Mouse (Mus musculus) forebrain, embryonic 12.5 days (tissue): ENCODE measurements at regions not wholly inside any gene's neighbourhood (a gene's known extent, or its start where the extent isn't known, plus 50 kb on each side); places are given as distances from the start of the nearest gene placed in this dataset.

ENCODE experiments used
- ATAC-seq: fragments of 200-750 bp; cut with Nextera tagmentation; 2 replicates; pipeline ENCODE4 v1.8.0; 2017; ENCODE audit warnings: moderate TSS enrichment; ENCODE audit not compliant: low FRiP score
- H3K27ac ChIP-seq: fragments of 300-500 bp; sonication (generic); 2 replicates; pipeline ENCODE4 v1.5.1; 2016; ENCODE audit warnings: mild to moderate bottlenecking
- H3K27me3 ChIP-seq: fragments of 300-500 bp; sonication (generic); 2 replicates; pipeline ENCODE4 v1.6.1; 2016; ENCODE audit warnings: mild to moderate bottlenecking
- H3K36me3 ChIP-seq: fragments of 300-500 bp; sonication (generic); replicated peaks from 2 replicates; pipeline ENCODE4 v1.6.1; 2016; ENCODE audit warnings: mild to moderate bottlenecking
- H3K4me1 ChIP-seq: fragments of 300-500 bp; sonication (generic); 2 replicates; pipeline ENCODE4 v1.6.1; 2016
- H3K4me2 ChIP-seq: fragments of 300-500 bp; sonication (generic); 2 replicates; pipeline ENCODE4 v1.6.1; 2016; ENCODE audit warnings: mild to moderate bottlenecking, moderate library complexity
- H3K4me3 ChIP-seq: fragments of 300-500 bp; sonication (generic); replicated peaks from 2 replicates; pipeline ENCODE4 v1.5.1; 2016; ENCODE audit warnings: mild to moderate bottlenecking
- H3K9ac ChIP-seq: fragments of 300-500 bp; sonication (generic); 2 replicates; pipeline ENCODE4 v1.6.1; 2016; ENCODE audit warnings: mild to moderate bottlenecking
- H3K9me3 ChIP-seq: fragments of 300-500 bp; sonication (generic); 2 replicates; pipeline ENCODE4 v1.6.1; 2016
- WGBS: fragments of 180-500 bp; shearing (Covaris S2); methylation state at CpG from one replicate; pipeline ENCODE4 v1.1.7; 2016; 5-methylcytosine and 5-hydroxymethylcytosine counted together

DNA sequence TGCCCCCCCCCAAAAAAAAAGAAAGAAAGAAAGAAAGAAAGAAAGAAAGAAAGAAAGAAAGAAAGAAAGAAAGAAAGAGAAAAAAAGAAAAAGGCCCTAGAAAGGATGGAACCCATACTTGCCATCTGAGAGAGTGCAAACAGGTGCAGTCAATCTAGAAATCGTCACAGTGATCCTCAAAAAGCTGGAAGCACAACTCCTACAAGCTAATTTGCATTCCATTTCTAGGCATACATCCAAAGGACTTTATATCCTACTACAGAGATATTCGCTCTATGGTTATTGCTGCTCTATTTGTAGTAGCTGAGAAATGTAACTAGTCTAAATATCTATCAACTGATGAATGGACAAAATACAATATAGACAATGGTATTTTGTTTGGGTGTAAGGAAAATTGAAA is 410.2 kb upstream of the Ctnnd2 start:
- Histone ChIP-seq H3K4me1 (no peaks in the 10 kb centered on the region), H3K4me3 (no peak overlapping the region), H3K36me3 (no peaks in the 10 kb centered on the region), H3K27ac (no peak overlapping the region), H3K27me3 (no peaks in the 10 kb centered on the region), H3K9me3 (no peaks in the 10 kb centered on the region), H3K4me2 (no peak overlapping the region), H3K9ac (no peak overlapping the region)
- ATAC-seq = no peak
- 87% methylated on average over 2 of the region's 2 CpGs for WGBS

GRCm38 (mm10) chr15:29776438-29776837 is 396.0 kb upstream of the Ctnnd2 start:
- no peaks in the 10 kb centered on the region for H3K36me3 ChIP-seq
- no peaks in the 10 kb centered on the region for H3K4me1 ChIP-seq
- no peaks in the 10 kb centered on the region for H3K27me3 ChIP-seq
- ATAC-seq = no peak
- H3K27ac ChIP-seq = no peak overlapping the region
- 90% methylated on average over 2 of the region's 2 CpGs for WGBS
- no peak overlapping the region for H3K4me2 ChIP-seq
- H3K4me3 ChIP-seq = no peak overlapping the region
- H3K9me3 ChIP-seq = no peaks in the 10 kb centered on the region
- H3K9ac ChIP-seq = no peak overlapping the region

DNA sequence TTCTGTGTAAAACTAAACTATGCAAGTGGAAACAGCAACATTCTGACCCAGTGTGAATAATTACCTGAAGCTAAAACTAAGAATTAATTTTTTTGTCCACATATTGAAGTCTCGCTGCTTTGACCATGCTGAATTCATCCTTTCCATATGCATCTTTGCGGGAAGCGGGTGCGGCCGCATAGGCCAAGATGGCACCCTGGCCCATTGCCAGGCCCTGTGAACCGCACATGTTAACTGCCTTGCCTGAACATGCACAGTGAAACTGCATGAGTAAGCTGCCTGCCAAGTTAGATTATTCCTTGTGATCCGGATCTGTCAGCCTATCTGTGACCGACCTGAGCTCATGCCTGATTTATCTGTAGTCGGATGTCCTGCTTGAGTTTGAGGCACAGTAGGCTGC is 373.8 kb upstream of the Ctnnd2 start:
- Histone ChIP-seq H3K27ac (no peak overlapping the region), H3K4me3 (no peak overlapping the region), H3K4me1 (no peaks in the 10 kb centered on the region), H3K9me3 (no peaks in the 10 kb centered on the region), H3K9ac (no peak overlapping the region), H3K4me2 (no peak overlapping the region), H3K27me3 (no peaks in the 10 kb centered on the region), H3K36me3 (no peaks in the 10 kb centered on the region)
- no peak for ATAC-seq
- WGBS = 95% methylated on average over 9 of the region's 9 CpGs

DNA sequence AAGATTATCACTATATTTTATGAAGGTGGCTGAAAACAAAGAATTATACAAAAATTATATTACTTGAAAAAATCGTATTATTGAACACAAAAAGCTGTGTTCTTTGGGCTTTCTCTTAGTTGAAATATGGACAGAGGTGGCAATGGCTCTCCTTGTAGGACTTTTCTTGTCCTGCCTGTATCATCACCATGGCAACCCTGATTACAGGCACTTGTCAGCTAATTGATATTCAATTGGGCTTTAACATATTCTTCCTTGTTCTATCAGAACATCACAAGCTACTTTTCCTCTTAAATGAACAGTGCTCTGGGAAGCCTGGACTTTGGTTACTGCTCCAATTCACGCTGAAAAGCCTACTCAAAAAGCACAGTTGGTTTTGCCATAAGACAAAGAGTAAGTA is 349.1 kb upstream of the Ctnnd2 start:
- H3K9ac ChIP-seq = no peak overlapping the region
- no peak overlapping the region for H3K4me2 ChIP-seq
- 58% methylated on average over 2 of the region's 2 CpGs for WGBS
- H3K4me3 ChIP-seq = no peak overlapping the region
- no peak overlapping the region for H3K27ac ChIP-seq
- no peaks in the 10 kb centered on the region for H3K9me3 ChIP-seq
- no peaks in the 10 kb centered on the region for H3K27me3 ChIP-seq
- H3K36me3 ChIP-seq = no peaks in the 10 kb centered on the region
- peak; percentile 36; the same call in 1 of the 2 replicates for ATAC-seq
- peaks cover 3% of the 10 kb centered on the region for H3K4me1 ChIP-seq

GRCm38 (mm10) chr15:29824164-29824563 is 348.2 kb upstream of the Ctnnd2 start:
- WGBS = 93% methylated on average over 6 of the region's 6 CpGs
- no peak overlapping the region for H3K4me2 ChIP-seq
- no peaks in the 10 kb centered on the region for H3K27me3 ChIP-seq
- no peak overlapping the region for H3K27ac ChIP-seq
- H3K36me3 ChIP-seq = no peaks in the 10 kb centered on the region
- no peak overlapping the region for H3K9ac ChIP-seq
- H3K4me3 ChIP-seq = no peak overlapping the region
- no peaks in the 10 kb centered on the region for H3K9me3 ChIP-seq
- H3K4me1 ChIP-seq = peaks cover 3% of the 10 kb centered on the region
- ATAC-seq = no peak

GRCm38 (mm10) chr15:29828135-29828534 is 344.3 kb upstream of the Ctnnd2 start:
- ATAC-seq = peak; percentile 51; the same call in 1 of the 2 replicates
- Histone ChIP-seq H3K4me1 (peaks cover 3% of the 10 kb centered on the region), H3K27ac (no peak overlapping the region), H3K9ac (no peak overlapping the region), H3K36me3 (no peaks in the 10 kb centered on the region), H3K4me2 (no peak overlapping the region), H3K9me3 (no peaks in the 10 kb centered on the region), H3K4me3 (no peak overlapping the region), H3K27me3 (no peaks in the 10 kb centered on the region)
- WGBS = 38% methylated on average over 1 of the region's 1 CpGs

- Histone ChIP-seq H3K4me1 (no peaks in the 10 kb centered on the region), H3K4me2 (no peak overlapping the region), H3K4me3 (no peak overlapping the region), H3K36me3 (no peaks in the 10 kb centered on the region), H3K27me3 (no peaks in the 10 kb centered on the region), H3K27ac (no peak overlapping the region), H3K9me3 (no peaks in the 10 kb centered on the region), H3K9ac (no peak overlapping the region)
- 92% methylated on average over 1 of the region's 1 CpGs for WGBS
- no peak for ATAC-seq
Observed at GRCm38 (mm10) chr15:29828570-29828969, 343.8 kb upstream of the Ctnnd2 start.
